Mouse (Mus musculus): ENCODE data around the gene Wipi1. TPM values are rescaled to one million over a fixed set of nuclear protein-coding genes. Genes with fewer than 3 reads are reported as not detected.

The Wipi1 gene
- polyA plus RNA-seq, 1 experiment, result 26.9 TPM

- Histone ChIP-seq H3K4me1 (ENCODE audit: control insufficient read depth, insufficient read depth, low read length) (no peaks in the 10 kb centered on the region), H3K9me3 (replicated peaks; ENCODE audit: control insufficient read depth, insufficient read depth, low read length, poor library complexity, severe bottlenecking) (no peaks in the 10 kb centered on the region), H3K27me3 (ENCODE audit: control insufficient read depth, insufficient read depth, low read length, poor library complexity, severe bottlenecking) (no peaks in the 10 kb centered on the region; the same call in 1 of the 2 replicates), H3K27ac (ENCODE audit: insufficient read depth, low read length) (no peak overlapping the region), H3K4me3 (ENCODE audit: low read depth, low read length) (no peak overlapping the region), H3K36me3 (ENCODE audit: control insufficient read depth, insufficient read depth, low read length, poor library complexity, severe bottlenecking) (no peaks in the 10 kb centered on the region), H3K9ac (ENCODE audit: low read depth, poor library complexity, severe bottlenecking) (no peak overlapping the region)
- no peak for TF ChIP-seq EP300 (IDR thresholded peaks at IDR 0.05; ENCODE audit: insufficient read depth, low read depth, low read length)
- TF ChIP-seq POLR2A (IDR thresholded peaks at IDR 0.05; ENCODE audit: insufficient read depth, low read length), result no peak
- no peak for TF ChIP-seq CTCF (IDR thresholded peaks at IDR 0.05; ENCODE audit: low read depth, low read length)
These were observed 20.3 kb downstream of the Wipi1 start for GRCm38 (mm10) chr11:109591511-109591910.

DNA sequence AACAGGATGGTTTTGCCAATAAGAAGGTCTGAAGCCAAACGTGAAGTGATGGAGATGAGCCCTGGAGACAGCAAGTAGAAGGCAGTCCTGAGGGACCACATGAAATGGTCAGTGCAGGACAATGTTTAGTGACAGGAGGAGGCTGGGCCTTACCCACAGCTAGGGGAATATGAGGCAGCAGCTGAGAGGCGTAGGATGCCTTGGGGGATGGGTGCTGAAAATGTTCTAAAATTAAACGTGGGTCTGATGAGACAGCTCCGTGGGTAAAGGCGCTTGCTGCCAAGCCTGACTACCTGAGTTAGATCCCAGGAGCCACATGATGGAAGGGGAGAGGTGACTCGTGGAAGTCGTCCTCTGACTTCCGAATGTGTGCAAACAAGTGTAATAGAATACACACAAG is 21.8 kb downstream of the Wipi1 start:
- no peak overlapping the region for H3K4me3 ChIP-seq (ENCODE audit: low read depth, low read length)
- H3K9me3 ChIP-seq (replicated peaks; ENCODE audit: control insufficient read depth, insufficient read depth, low read length, poor library complexity, severe bottlenecking), result no peaks in the 10 kb centered on the region
- no peaks in the 10 kb centered on the region for H3K4me1 ChIP-seq (ENCODE audit: control insufficient read depth, insufficient read depth, low read length)
- TF ChIP-seq CTCF (IDR thresholded peaks at IDR 0.05; ENCODE audit: low read depth, low read length), result no peak
- no peak for TF ChIP-seq POLR2A (IDR thresholded peaks at IDR 0.05; ENCODE audit: insufficient read depth, low read length)
- TF ChIP-seq EP300 (IDR thresholded peaks at IDR 0.05; ENCODE audit: insufficient read depth, low read depth, low read length), result no peak
- H3K9ac ChIP-seq (ENCODE audit: low read depth, poor library complexity, severe bottlenecking), result no peak overlapping the region
- H3K27ac ChIP-seq (ENCODE audit: insufficient read depth, low read length), result no peak overlapping the region
- no peaks in the 10 kb centered on the region; the same call in 1 of the 2 replicates for H3K27me3 ChIP-seq (ENCODE audit: control insufficient read depth, insufficient read depth, low read length, poor library complexity, severe bottlenecking)
- H3K36me3 ChIP-seq (ENCODE audit: control insufficient read depth, insufficient read depth, low read length, poor library complexity, severe bottlenecking), result no peaks in the 10 kb centered on the region

- TF ChIP-seq EP300 (IDR thresholded peaks at IDR 0.05; ENCODE audit: insufficient read depth, low read depth, low read length) (no peak), POLR2A (IDR thresholded peaks at IDR 0.05; ENCODE audit: insufficient read depth, low read length) (no peak), CTCF (IDR thresholded peaks at IDR 0.05; ENCODE audit: low read depth, low read length) (no peak)
- Histone ChIP-seq H3K27ac (ENCODE audit: insufficient read depth, low read length) (no peak overlapping the region), H3K36me3 (ENCODE audit: control insufficient read depth, insufficient read depth, low read length, poor library complexity, severe bottlenecking) (no peaks in the 10 kb centered on the region), H3K4me3 (ENCODE audit: low read depth, low read length) (no peak overlapping the region), H3K9me3 (replicated peaks; ENCODE audit: control insufficient read depth, insufficient read depth, low read length, poor library complexity, severe bottlenecking) (no peaks in the 10 kb centered on the region), H3K27me3 (ENCODE audit: control insufficient read depth, insufficient read depth, low read length, poor library complexity, severe bottlenecking) (no peaks in the 10 kb centered on the region; the same call in 1 of the 2 replicates), H3K9ac (ENCODE audit: low read depth, poor library complexity, severe bottlenecking) (no peak overlapping the region), H3K4me1 (ENCODE audit: control insufficient read depth, insufficient read depth, low read length) (no peaks in the 10 kb centered on the region)
These were observed 24.0 kb downstream of the Wipi1 start for GRCm38 (mm10) chr11:109587638-109588374.

GRCm38 (mm10) chr11:109587019-109587418 is 24.7 kb downstream of the Wipi1 start:
- no peaks in the 10 kb centered on the region for H3K9me3 ChIP-seq (replicated peaks; ENCODE audit: control insufficient read depth, insufficient read depth, low read length, poor library complexity, severe bottlenecking)
- no peaks in the 10 kb centered on the region for H3K36me3 ChIP-seq (ENCODE audit: control insufficient read depth, insufficient read depth, low read length, poor library complexity, severe bottlenecking)
- no peaks in the 10 kb centered on the region; the same call in 1 of the 2 replicates for H3K27me3 ChIP-seq (ENCODE audit: control insufficient read depth, insufficient read depth, low read length, poor library complexity, severe bottlenecking)
- H3K9ac ChIP-seq (ENCODE audit: low read depth, poor library complexity, severe bottlenecking), result no peak overlapping the region
- no peaks in the 10 kb centered on the region for H3K4me1 ChIP-seq (ENCODE audit: control insufficient read depth, insufficient read depth, low read length)
- H3K4me3 ChIP-seq (ENCODE audit: low read depth, low read length), result no peak overlapping the region
- H3K27ac ChIP-seq (ENCODE audit: insufficient read depth, low read length), result no peak overlapping the region
- TF ChIP-seq POLR2A (IDR thresholded peaks at IDR 0.05; ENCODE audit: insufficient read depth, low read length) (no peak), CTCF (IDR thresholded peaks at IDR 0.05; ENCODE audit: low read depth, low read length) (no peak), EP300 (IDR thresholded peaks at IDR 0.05; ENCODE audit: insufficient read depth, low read depth, low read length) (no peak)

- no peak overlapping the region for H3K9ac ChIP-seq (ENCODE audit: low read depth, poor library complexity, severe bottlenecking)
- H3K4me1 ChIP-seq (ENCODE audit: control insufficient read depth, insufficient read depth, low read length), result no peaks in the 10 kb centered on the region
- H3K4me3 ChIP-seq (ENCODE audit: low read depth, low read length), result no peak overlapping the region
- no peaks in the 10 kb centered on the region for H3K9me3 ChIP-seq (replicated peaks; ENCODE audit: control insufficient read depth, insufficient read depth, low read length, poor library complexity, severe bottlenecking)
- H3K36me3 ChIP-seq (ENCODE audit: control insufficient read depth, insufficient read depth, low read length, poor library complexity, severe bottlenecking), result no peaks in the 10 kb centered on the region
- H3K27ac ChIP-seq (ENCODE audit: insufficient read depth, low read length), result no peak overlapping the region
- H3K27me3 ChIP-seq (ENCODE audit: control insufficient read depth, insufficient read depth, low read length, poor library complexity, severe bottlenecking), result no peaks in the 10 kb centered on the region; the same call in 1 of the 2 replicates
- TF ChIP-seq POLR2A (IDR thresholded peaks at IDR 0.05; ENCODE audit: insufficient read depth, low read length) (no peak), CTCF (IDR thresholded peaks at IDR 0.05; ENCODE audit: low read depth, low read length) (no peak), EP300 (IDR thresholded peaks at IDR 0.05; ENCODE audit: insufficient read depth, low read depth, low read length) (no peak)
These were observed 25.3 kb downstream of the Wipi1 start for GRCm38 (mm10) chr11:109586424-109586823.
